Mouse (Mus musculus): ENCODE results near the gene Olfr635.
"Not testable (repeated sequence)": the region's sequence is repeated elsewhere in the genome, so short reads cannot be mapped to it uniquely, and the experiment has no call there.

Gene Olfr635

DNA sequence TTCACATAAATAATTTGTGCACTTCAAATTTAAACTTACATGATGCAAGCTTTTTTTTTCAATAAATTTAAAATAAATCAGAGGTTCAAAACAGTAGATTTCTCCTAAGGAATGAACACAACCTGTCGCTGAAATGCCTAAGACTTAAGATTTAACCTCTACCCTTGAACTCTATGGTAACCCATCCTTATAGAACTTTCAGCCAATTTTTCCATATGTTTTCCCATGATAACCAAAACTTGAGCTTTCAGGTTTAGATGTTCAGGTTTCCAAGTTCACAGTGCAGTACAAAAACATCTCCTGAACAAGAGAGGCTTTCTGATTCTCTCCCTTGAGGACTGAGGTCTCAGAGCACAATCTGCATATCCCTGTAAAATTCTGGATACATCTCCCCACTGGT lies at the start of gene Olfr635:
Olfr635 (plus strand) TSS at position 301 of the 400 bp plus-strand sequence.
- no peak for DNase-seq (ENCODE audit: inconsistent age in 2 of 2, low spot score in 1 of 2)

GRCm38 (mm10) chr7:103928525-103928924 lies 42.4 kb upstream of the Olfr635 start, which contains the start of gene Olfr631:
Gene Olfr631 (plus strand): TSS chr7:103928825.
- DNase-seq (ENCODE audit: inconsistent age in 2 of 2, low spot score in 1 of 2): no peak

GRCm38 (mm10) chr7:103934264-103934663 lies 36.7 kb upstream of the Olfr635 start, which contains the start of gene Olfr632:
Gene Olfr632 (plus strand): TSS chr7:103934347.
- DNase-seq (ENCODE audit: inconsistent age in 2 of 2, low spot score in 1 of 2): no peak

DNA sequence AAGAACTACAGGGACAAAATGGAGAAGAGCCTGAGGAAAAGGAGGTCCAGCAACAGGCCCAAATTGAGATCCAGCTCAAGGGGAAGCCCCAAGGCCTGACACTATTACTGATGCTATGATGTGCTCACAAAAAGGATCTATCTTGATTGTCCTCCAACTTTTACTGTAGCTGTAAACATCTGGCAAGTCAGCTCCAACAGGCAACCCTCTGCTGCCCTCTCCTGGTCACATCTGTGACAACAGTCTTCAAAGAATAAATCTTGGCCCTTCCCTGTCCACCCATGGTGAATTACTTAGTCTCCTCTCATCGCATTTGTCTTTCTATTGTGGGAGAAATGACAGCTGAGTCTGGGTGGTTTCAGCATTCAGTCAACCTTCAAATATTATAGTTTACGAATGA lies 28.2 kb upstream of the Olfr635 start:
- peak; percentile 14 to 63 for DNase-seq (ENCODE audit: inconsistent age in 2 of 2, low spot score in 1 of 2)

DNA sequence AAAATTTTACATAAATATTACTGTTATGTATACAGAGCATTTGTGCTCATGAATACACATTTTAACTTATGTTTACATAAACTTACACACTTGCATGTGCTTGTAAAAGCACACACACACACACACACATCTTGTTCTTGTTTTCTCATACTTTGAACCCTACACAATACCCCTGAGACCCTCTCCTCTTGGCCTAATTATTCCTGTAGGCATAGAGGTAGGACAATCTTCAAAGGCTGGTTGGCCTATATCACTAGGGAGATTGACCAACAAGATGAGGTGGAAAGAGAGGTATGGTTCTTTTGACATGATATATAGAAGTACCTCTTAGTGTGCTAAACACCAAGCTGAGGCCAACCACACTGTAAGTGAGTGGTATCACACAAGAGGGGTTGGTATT lies 26.8 kb upstream of the Olfr635 start, which contains the start of gene Olfr633:
Olfr633 (plus strand) TSS at position 301 of the 400 bp plus-strand sequence.
- peak in 1 of 2 experiments; percentile 7 for DNase-seq (ENCODE audit: inconsistent age in 2 of 2, low spot score in 1 of 2)

- DNase-seq (ENCODE audit: inconsistent age in 2 of 2, low spot score in 1 of 2): not testable (repeated sequence)
These were observed 4.1 kb upstream of the Olfr635 start for GRCm38 (mm10) chr7:103966873-103967272.

DNA sequence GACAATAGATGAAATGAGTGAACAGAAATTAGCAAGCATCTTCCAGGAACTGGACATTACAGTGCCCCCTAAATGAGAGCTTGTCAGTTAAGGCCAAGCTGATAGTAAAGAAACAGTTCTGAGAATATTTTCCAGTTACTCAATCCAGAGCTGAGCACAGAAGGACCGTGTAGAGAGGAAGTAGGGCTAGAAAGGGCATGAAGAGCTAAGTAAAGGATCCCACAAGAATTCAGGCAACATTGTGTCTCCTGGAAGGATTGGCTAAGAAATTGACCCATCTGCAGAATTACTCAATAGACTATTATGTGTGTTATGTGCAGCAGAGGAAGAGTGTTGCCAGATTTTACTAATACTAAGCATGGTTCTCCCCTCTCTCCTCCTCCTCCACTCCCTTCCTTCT lies 830 bp downstream of the Olfr635 start:
- no peak for DNase-seq (ENCODE audit: inconsistent age in 2 of 2, low spot score in 1 of 2)

- no peak for DNase-seq (ENCODE audit: inconsistent age in 2 of 2, low spot score in 1 of 2)
These were observed 27.5 kb downstream of the Olfr635 start, which contains the start of gene Olfr638 for GRCm38 (mm10) chr7:103998446-103998845. Gene Olfr638 (plus strand): TSS chr7:103998746.

GRCm38 (mm10) chr7:103999124-103999523 lies 28.2 kb downstream of the Olfr635 start:
- no peak for DNase-seq (ENCODE audit: inconsistent age in 2 of 2, low spot score in 1 of 2)

- DNase-seq (ENCODE audit: inconsistent age in 2 of 2, low spot score in 1 of 2): no peak
These were observed 46.3 kb downstream of the Olfr635 start, which contains the start of gene Olfr639 for GRCm38 (mm10) chr7:104017203-104017602. Gene Olfr639 (minus strand): TSS chr7:104017303.

DNA sequence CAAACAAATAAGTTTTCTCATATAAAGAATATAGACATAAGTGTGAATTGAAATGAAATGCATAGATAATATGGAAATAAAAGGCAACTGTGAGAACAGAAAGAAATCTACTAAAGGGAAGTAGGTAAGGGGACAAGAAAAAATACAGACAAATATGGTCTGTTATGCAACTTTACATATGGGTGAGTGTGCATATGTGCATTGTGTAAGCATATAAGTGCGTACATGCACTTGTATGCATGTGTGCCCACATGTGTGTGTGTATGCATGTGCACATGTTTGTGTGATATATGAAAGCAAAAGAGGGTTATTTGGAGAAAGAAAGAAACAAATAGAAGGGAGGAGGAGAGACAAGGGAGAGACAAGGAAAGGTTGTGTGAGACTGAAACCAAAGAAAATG lies 48.0 kb downstream of the Olfr635 start:
- DNase-seq (ENCODE audit: inconsistent age in 2 of 2, low spot score in 1 of 2): no peak

DNA sequence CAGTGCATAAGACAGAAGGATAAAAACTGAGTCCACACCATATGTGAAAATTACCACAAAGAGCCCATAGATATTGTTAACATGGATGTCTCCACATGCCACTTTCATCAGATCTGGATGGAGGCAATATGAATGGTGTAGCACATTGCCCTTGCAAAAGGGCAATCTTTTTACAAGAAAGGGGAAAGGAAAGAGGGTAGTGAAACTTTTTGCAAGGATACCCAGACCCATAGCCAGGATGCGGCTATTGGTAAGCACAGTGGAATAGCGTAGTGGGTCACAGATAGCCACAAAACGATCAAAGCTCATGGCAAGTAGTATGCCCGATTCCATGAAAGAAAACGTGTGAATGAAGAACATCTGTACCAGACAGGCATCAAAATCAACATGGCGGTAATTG lies 50.7 kb downstream of the Olfr635 start:
- DNase-seq (ENCODE audit: inconsistent age in 2 of 2, low spot score in 1 of 2): no peak

GRCm38 (mm10) chr7:104025473-104025872 lies 54.5 kb downstream of the Olfr635 start, which contains the start of gene Olfr640:
Gene Olfr640 (minus strand): TSS chr7:104025573.
- no peak for DNase-seq (ENCODE audit: inconsistent age in 2 of 2, low spot score in 1 of 2)

GRCm38 (mm10) chr7:104026978-104027377 lies 56.0 kb downstream of the Olfr635 start:
- no peak for DNase-seq (ENCODE audit: inconsistent age in 2 of 2, low spot score in 1 of 2)

DNA sequence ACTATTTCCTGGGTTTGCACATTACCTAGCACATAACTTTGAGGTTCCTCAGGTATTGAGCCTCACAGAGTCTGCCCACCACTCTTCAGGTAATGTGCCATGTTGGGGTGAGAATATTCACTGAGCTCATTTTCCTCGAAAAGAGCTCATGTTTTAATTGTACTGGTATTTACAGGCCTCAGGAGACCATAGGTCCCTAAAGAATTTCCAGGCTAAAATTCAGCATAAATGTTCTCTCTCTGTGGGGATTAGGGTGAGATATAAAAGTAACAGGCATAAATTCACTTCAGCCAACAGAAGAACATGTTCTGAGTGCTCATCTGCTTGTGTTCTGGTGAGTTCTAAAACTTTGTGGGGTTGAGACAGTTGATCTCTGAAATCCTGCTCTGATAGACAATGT lies 64.2 kb downstream of the Olfr635 start, which contains the start of gene Olfr641:
Olfr641 (plus strand) TSS at position 301 of the 400 bp plus-strand sequence.
- DNase-seq (ENCODE audit: inconsistent age in 2 of 2, low spot score in 1 of 2): no peak

All from adrenal gland, adult (tissue).